Mouse (Mus musculus) heart, postnatal 0 days (tissue): ENCODE data around the gene Slc22a8.

ENCODE experiments used
- CTCF ChIP-seq: IDR thresholded peaks from 2 replicates; pipeline ENCODE4 v1.5.1; 2016; ENCODE audit warnings: antibody characterized with exemption, control low read depth, low read depth
- EP300 ChIP-seq: IDR thresholded peaks from 2 replicates; pipeline ENCODE4 v1.6.1; 2016; ENCODE audit warnings: antibody characterized with exemption, low read depth

GRCm38 (mm10) chr19:8590954-8591353, at the start of gene Slc22a8:
- TF ChIP-seq CTCF: no peak
- no peak for TF ChIP-seq EP300
